Mouse (Mus musculus): Measurements from ENCODE around the gene Eid2b. TPM values are rescaled to one million over a fixed set of nuclear protein-coding genes. Genes with fewer than 3 reads are reported as not detected.

Gene Eid2b
- total and polyA plus RNA-seq, 3 experiments: 1.6 to 3.8 (median 3.3) TPM

GRCm38 (mm10) chr7:28255476-28255875, 22.1 kb upstream of the Eid2b start:
- Histone ChIP-seq H3K4me2 (ENCODE audit: insufficient read depth, low read depth, poor library complexity, severe bottlenecking) (no peak overlapping the region), H3K4me3 (replicated peaks in 1 of 3; ENCODE audit: low read depth in 2 of 3, low read length in 2 of 3, poor library complexity in 1 of 3) (no peak overlapping the region), H3K36me3 (replicated peaks in 1 of 2; ENCODE audit: control insufficient read depth in 1 of 2, insufficient read depth in 1 of 2, low read length in 1 of 2) (no peaks in the 10 kb centered on the region), H3K9ac (ENCODE audit: insufficient read depth, low read depth) (no peak overlapping the region), H3K9me3 (replicated peaks; ENCODE audit: low read length) (peaks cover 7% of the 10 kb centered on the region), H3K27ac (ENCODE audit: insufficient read depth, low read depth) (no peak overlapping the region), H3K27me3 (replicated peaks) (peaks cover 16% of the 10 kb centered on the region), H3K4me1 (ENCODE audit: control insufficient read depth in 1 of 2, insufficient read depth in 2 of 2) (no peaks in the 10 kb centered on the region), H3K79me2 (replicated peaks; ENCODE audit: control insufficient read depth, extremely low read depth, insufficient read depth, poor library complexity, severe bottlenecking) (no peaks in the 10 kb centered on the region)
- TF ChIP-seq SMC3 (IDR thresholded peaks at IDR 0.05; ENCODE audit: low read depth, low read length) (peak; percentile 5; the same call in 1 of the 2 replicates), PAX5 (IDR thresholded peaks at IDR 0.05; ENCODE audit: low read length) (no peak), CTCF (conservative IDR thresholded peaks at IDR 0.05 in 1 of 2, IDR thresholded peaks at IDR 0.05 in 1 of 2; ENCODE audit: low read depth in 2 of 2, low read length in 2 of 2) (peak; percentile 38 to 50; a peak in 3 of 4 replicates)
- dilution Hi-C loops (cut with MboI; ENCODE audit: extremely low pct_ligation_motif_present, extremely low pct_unique_long_range_greater_than_20kb, low sequenced_read_pairs): no loop called here
- DNase-seq (ENCODE audit: extremely low read depth): peak; percentile 23
- in situ Hi-C loops (cut with MboI; ENCODE audit: low pct_ligation_motif_present, low pct_unique_long_range_greater_than_20kb, low sequenced_read_pairs): no loop called here

GRCm38 (mm10) chr7:28262861-28263260, 14.7 kb upstream of the Eid2b start:
- no peak overlapping the region for H3K4me3 ChIP-seq (replicated peaks in 1 of 3; ENCODE audit: low read depth in 2 of 3, low read length in 2 of 3, poor library complexity in 1 of 3)
- no peak overlapping the region for H3K9ac ChIP-seq (ENCODE audit: insufficient read depth, low read depth)
- peaks cover 3% of the 10 kb centered on the region for H3K9me3 ChIP-seq (replicated peaks; ENCODE audit: low read length)
- H3K79me2 ChIP-seq (replicated peaks; ENCODE audit: control insufficient read depth, extremely low read depth, insufficient read depth, poor library complexity, severe bottlenecking): no peaks in the 10 kb centered on the region
- peaks cover 13% of the 10 kb centered on the region for H3K27me3 ChIP-seq (replicated peaks)
- no peak overlapping the region for H3K4me2 ChIP-seq (ENCODE audit: insufficient read depth, low read depth, poor library complexity, severe bottlenecking)
- no peak overlapping the region for H3K27ac ChIP-seq (ENCODE audit: insufficient read depth, low read depth)
- in situ Hi-C loops (cut with MboI; ENCODE audit: low pct_ligation_motif_present, low pct_unique_long_range_greater_than_20kb, low sequenced_read_pairs) (no loop called here), dilution Hi-C loops (cut with MboI; ENCODE audit: extremely low pct_ligation_motif_present, extremely low pct_unique_long_range_greater_than_20kb, low sequenced_read_pairs) (no loop called here)
- TF ChIP-seq GABPA (IDR thresholded peaks at IDR 0.05; ENCODE audit: insufficient replicate concordance, low read depth, low read length) (no peak), CTCF (conservative IDR thresholded peaks at IDR 0.05 in 1 of 2, IDR thresholded peaks at IDR 0.05 in 1 of 2; ENCODE audit: low read depth in 2 of 2, low read length in 2 of 2) (no peak), PAX5 (IDR thresholded peaks at IDR 0.05; ENCODE audit: low read length) (no peak), KAT2A (IDR thresholded peaks at IDR 0.05; ENCODE audit: insufficient replicate concordance, low read length) (no peak), CHD2 (IDR thresholded peaks at IDR 0.05; ENCODE audit: low read length) (no peak), BHLHE40 (IDR thresholded peaks at IDR 0.05; ENCODE audit: low read depth, low read length) (no peak), USF2 (conservative IDR thresholded peaks at IDR 0.05; ENCODE audit: low read depth, low read length) (no peak), JUND (conservative IDR thresholded peaks at IDR 0.05; ENCODE audit: low read depth, low read length) (no peak), TCF12 (IDR thresholded peaks at IDR 0.05; ENCODE audit: low read depth, low read length) (no peak), ZMIZ1 (IDR thresholded peaks at IDR 0.05; ENCODE audit: low read depth, low read length) (no peak), MAFK (IDR thresholded peaks at IDR 0.05; ENCODE audit: insufficient replicate concordance, low read length) (no peak), RAD21 (IDR thresholded peaks at IDR 0.05; ENCODE audit: low read depth, low read length) (no peak), POLR2A (IDR thresholded peaks at IDR 0.05; ENCODE audit: low read depth, low read length) (no peak), JUN (IDR thresholded peaks at IDR 0.05; ENCODE audit: insufficient read depth, low read depth, low read length) (no peak)
- H3K4me1 ChIP-seq (ENCODE audit: control insufficient read depth in 1 of 2, insufficient read depth in 2 of 2): no peaks in the 10 kb centered on the region
- no peak for DNase-seq (ENCODE audit: extremely low read depth)
- H3K36me3 ChIP-seq (replicated peaks in 1 of 2; ENCODE audit: control insufficient read depth in 1 of 2, insufficient read depth in 1 of 2, low read length in 1 of 2): no peaks in the 10 kb centered on the region

Data from CH12.LX (cell line).